Mouse (Mus musculus) stomach, postnatal 0 days (tissue): ENCODE data around the gene Celf3. TPM values are rescaled to one million over a fixed set of nuclear protein-coding genes. Genes with fewer than 3 reads are reported as not detected.

ENCODE experiments used
- ATAC-seq: fragments of 200-750 bp; cut with Nextera tagmentation; 2 replicates; pipeline ENCODE4 v1.8.0; 2017; ENCODE audit not compliant: low FRiP score, low TSS enrichment
- DNase-seq: peaks from one replicate; pipeline ENCODE4 v3.0.0-alpha.2; 2016; ENCODE audit warnings: low spot score
- H3K27ac ChIP-seq: fragments of 300-500 bp; sonication (generic); replicated peaks from 2 replicates; pipeline ENCODE4 v1.5.1; 2014; ENCODE audit warnings: mild to moderate bottlenecking, control low read depth
- H3K27me3 ChIP-seq: fragments of 300-500 bp; sonication (generic); 2 replicates; pipeline ENCODE4 v1.6.1; 2014; ENCODE audit warnings: low read length; ENCODE audit not compliant: control insufficient read depth, insufficient read depth
- H3K36me3 ChIP-seq: fragments of 300-500 bp; sonication (generic); 2 replicates; pipeline ENCODE4 v1.6.1; 2014; ENCODE audit warnings: low read length, mixed read lengths; ENCODE audit not compliant: control insufficient read depth, insufficient read depth
- H3K4me1 ChIP-seq: fragments of 300-500 bp; sonication (generic); replicated peaks from 2 replicates; pipeline ENCODE4 v1.6.1; 2014; ENCODE audit warnings: antibody characterized with exemption; ENCODE audit not compliant: control insufficient read depth, insufficient read depth
- H3K4me2 ChIP-seq: fragments of 300-500 bp; sonication (generic); replicated peaks from 2 replicates; pipeline ENCODE4 v1.6.1; 2014; ENCODE audit warnings: low read depth, mild to moderate bottlenecking, control low read depth, moderate library complexity
- H3K4me3 ChIP-seq: fragments of 300-500 bp; sonication (generic); 2 replicates; pipeline ENCODE4 v1.5.1; 2014; ENCODE audit warnings: low read depth, low read length, control low read depth
- H3K9ac ChIP-seq: fragments of 300-500 bp; sonication (generic); 2 replicates; pipeline ENCODE4 v1.6.1; 2014; ENCODE audit warnings: mild to moderate bottlenecking, low read length, control low read depth, mixed read lengths
- H3K9me3 ChIP-seq: fragments of 300-500 bp; sonication (generic); 2 replicates; pipeline ENCODE4 v1.6.1; 2016; ENCODE audit warnings: low read length; ENCODE audit not compliant: control insufficient read depth
- CTCF ChIP-seq: IDR thresholded peaks from 2 replicates; pipeline ENCODE4 v1.5.1; 2016; ENCODE audit warnings: antibody characterized with exemption, low read depth, mild to moderate bottlenecking, moderate library complexity
- EP300 ChIP-seq: optimal IDR thresholded peaks from 2 replicates; pipeline ENCODE3; 2016; ENCODE audit warnings: antibody characterized with exemption
- WGBS: fragments of 180-500 bp; shearing (Covaris S2); extraction: QIAGEN DNeasy Blood & Tissue Kit; methylation state at CpG from one replicate; pipeline ENCODE4 v1.1.7; 2014; 5-methylcytosine and 5-hydroxymethylcytosine counted together
- polyA plus RNA-seq: library from polyadenylated mRNA; unstranded; fragments of >200 nt; fragmentation: Nextera tagmentation; extraction: Ambion mirVana; gene quantifications from 2 replicates; pipeline ENCODE4 v1.2.1, GENCODE M21; 2015

Gene Celf3
- polyA plus RNA-seq, 1 experiment from 2014 or later = 11.6 TPM

DNA sequence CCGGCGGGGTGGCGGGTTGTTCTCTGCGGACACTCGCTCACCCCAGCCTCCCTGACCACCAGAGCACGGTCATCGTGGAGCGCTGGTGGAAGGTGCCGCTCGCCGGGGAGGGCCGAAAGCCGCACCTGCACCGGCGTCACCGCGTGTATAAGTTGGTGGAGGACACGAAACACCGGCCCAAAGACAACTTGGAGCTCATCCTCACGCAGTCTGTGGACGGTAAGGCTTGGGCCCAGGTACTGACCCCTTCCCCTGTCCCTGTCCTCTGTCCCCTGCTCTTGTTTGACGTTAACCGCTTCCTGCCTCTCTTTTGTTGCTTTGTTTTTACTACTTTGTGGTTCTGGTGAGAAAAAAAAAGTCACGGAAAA lies 34.5 kb upstream of the Celf3 start, which contains the start of gene Oaz3:
Gene Oaz3, minus strand, starts transcription at position 319 of the 368 bp plus-strand sequence.
- Histone ChIP-seq H3K4me3 (peak within 1 kb of the TSS; percentile 97), H3K9me3 (no peaks in the 10 kb centered on the region), H3K4me1 (no peaks in the 10 kb centered on the region), H3K4me2 (peak within 1 kb of the TSS; percentile 92), H3K27ac (peak within 1 kb of the TSS; percentile 80), H3K9ac (peak within 1 kb of the TSS; percentile 98), H3K36me3 (peaks cover 22% of the 10 kb centered on the region), H3K27me3 (no peaks in the 10 kb centered on the region)
- no peak for DNase-seq
- WGBS = 0% methylated on average over 24 of the region's 24 CpGs
- peak; percentile 72; the same call in 1 of the 2 replicates for ATAC-seq
- no peak for TF ChIP-seq EP300
- TF ChIP-seq CTCF = no peak

DNA sequence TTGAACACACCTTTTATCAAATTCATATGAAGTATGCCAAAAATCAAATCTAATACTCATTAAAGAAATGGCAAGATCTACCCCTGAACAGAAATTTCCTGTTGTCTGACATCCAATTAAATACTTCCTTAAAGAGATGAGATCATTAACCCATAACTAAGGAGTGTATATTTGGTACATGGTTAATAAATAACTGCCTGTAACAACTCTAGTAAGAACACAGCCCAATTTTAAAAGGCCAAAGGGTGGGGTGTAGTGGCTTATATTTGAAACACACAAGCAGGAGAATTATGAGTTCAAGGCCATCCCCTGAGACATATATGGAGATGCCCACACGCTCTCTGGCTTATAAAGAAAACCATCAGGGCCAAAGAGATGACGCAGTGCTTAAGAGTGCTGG lies 28.7 kb upstream of the Celf3 start:
- Histone ChIP-seq H3K36me3 (peaks cover 22% of the 10 kb centered on the region), H3K4me2 (no peak overlapping the region), H3K4me1 (no peaks in the 10 kb centered on the region), H3K9ac (no peak overlapping the region), H3K27ac (no peak overlapping the region), H3K9me3 (no peaks in the 10 kb centered on the region), H3K27me3 (no peaks in the 10 kb centered on the region), H3K4me3 (no peak overlapping the region)
- TF ChIP-seq CTCF (no peak), EP300 (no peak)
- DNase-seq (no peak), ATAC-seq (no peak)
- WGBS = 91% methylated on average over 2 of the region's 2 CpGs

DNA sequence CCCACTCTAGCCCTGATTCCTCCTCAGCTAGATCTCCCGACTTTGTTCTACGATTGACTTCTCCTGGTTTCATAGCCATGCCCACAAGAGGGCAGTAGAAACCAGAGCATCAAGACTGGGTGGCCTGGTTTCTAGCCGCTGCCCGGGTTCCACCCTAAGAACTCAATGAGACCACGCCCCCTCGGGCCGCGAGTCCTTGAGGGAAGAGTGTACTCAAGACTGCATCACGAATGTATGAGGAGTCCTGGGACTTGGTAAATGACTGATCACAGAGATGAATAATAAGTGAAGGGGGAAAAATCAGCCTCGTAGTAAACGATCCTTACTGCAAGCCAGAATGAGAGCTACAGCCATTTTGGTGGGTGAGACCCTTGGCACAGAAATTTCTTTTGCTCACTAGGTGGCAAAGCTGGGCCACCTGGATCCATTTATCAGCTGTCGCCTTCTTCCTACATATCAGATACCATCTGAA lies 21.5 kb upstream of the Celf3 start:
- 2% methylated on average over 12 of the region's 12 CpGs for WGBS
- Histone ChIP-seq H3K4me2 (peak overlapping the region; percentile 42), H3K27ac (no peak overlapping the region), H3K9ac (no peak overlapping the region), H3K4me1 (no peaks in the 10 kb centered on the region), H3K9me3 (no peaks in the 10 kb centered on the region), H3K36me3 (no peaks in the 10 kb centered on the region), H3K4me3 (peak overlapping the region; percentile 15; the same call in 1 of the 2 replicates), H3K27me3 (no peaks in the 10 kb centered on the region)
- DNase-seq = peak; percentile 92
- ATAC-seq = peak; percentile 92
- TF ChIP-seq CTCF = peak; percentile 94
- no peak for TF ChIP-seq EP300

DNA sequence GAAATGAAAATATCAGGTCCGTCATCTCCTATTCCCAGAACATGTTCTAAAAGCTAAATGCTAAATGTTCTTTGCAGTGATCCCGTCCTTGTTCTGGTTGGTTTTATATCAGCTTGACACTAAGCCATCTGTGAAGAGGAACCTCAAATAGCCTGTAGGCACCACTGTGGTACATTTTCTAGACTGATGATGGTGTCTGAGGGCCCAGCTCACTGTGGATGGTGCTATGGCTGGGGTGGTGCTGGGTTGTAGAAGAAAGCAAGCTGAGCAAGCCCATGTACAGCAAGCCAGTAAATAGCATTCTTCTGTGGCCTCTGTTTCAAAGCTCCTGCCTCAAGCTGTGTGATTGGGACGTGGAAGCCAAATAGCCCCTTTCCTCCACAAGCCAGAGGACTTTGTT lies 21.0 kb upstream of the Celf3 start:
- Histone ChIP-seq H3K27me3 (no peaks in the 10 kb centered on the region), H3K9ac (no peak overlapping the region), H3K4me2 (no peak overlapping the region; the same call in 1 of the 2 replicates), H3K4me3 (no peak overlapping the region), H3K36me3 (no peaks in the 10 kb centered on the region), H3K9me3 (no peaks in the 10 kb centered on the region), H3K27ac (no peak overlapping the region), H3K4me1 (no peaks in the 10 kb centered on the region)
- no peak for DNase-seq
- no peak for ATAC-seq
- 78% methylated on average over 3 of the region's 3 CpGs for WGBS
- TF ChIP-seq EP300 = no peak
- TF ChIP-seq CTCF = no peak

DNA sequence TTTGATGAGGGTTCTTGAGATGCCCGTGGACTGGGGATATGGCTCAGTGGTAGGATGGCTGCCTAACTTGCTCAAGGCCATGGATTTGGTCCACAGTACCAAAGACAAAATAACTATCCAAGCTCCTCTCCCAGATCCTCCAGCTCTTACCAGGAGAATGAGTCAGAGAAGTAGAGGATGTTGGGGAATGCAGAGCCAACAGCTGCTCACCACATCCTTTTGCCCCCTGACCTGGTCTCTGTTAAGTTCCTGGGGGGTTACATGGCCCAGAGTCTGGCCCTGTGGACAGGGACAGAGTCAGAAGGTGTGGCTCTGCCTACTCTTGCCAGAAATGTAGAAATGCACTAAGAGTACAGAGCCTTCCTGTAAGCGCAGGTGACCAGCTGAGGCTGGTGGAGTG lies 18.3 kb upstream of the Celf3 start:
- no peak for TF ChIP-seq EP300
- TF ChIP-seq CTCF = no peak
- H3K36me3 ChIP-seq = no peaks in the 10 kb centered on the region
- H3K4me3 ChIP-seq = no peak overlapping the region
- no peak overlapping the region for H3K9ac ChIP-seq
- DNase-seq (no peak), ATAC-seq (no peak)
- H3K9me3 ChIP-seq = no peaks in the 10 kb centered on the region
- no peak overlapping the region for H3K27ac ChIP-seq
- no peaks in the 10 kb centered on the region for H3K4me1 ChIP-seq
- WGBS = 83% methylated on average over 2 of the region's 2 CpGs
- H3K27me3 ChIP-seq = no peaks in the 10 kb centered on the region
- H3K4me2 ChIP-seq = no peak overlapping the region

DNA sequence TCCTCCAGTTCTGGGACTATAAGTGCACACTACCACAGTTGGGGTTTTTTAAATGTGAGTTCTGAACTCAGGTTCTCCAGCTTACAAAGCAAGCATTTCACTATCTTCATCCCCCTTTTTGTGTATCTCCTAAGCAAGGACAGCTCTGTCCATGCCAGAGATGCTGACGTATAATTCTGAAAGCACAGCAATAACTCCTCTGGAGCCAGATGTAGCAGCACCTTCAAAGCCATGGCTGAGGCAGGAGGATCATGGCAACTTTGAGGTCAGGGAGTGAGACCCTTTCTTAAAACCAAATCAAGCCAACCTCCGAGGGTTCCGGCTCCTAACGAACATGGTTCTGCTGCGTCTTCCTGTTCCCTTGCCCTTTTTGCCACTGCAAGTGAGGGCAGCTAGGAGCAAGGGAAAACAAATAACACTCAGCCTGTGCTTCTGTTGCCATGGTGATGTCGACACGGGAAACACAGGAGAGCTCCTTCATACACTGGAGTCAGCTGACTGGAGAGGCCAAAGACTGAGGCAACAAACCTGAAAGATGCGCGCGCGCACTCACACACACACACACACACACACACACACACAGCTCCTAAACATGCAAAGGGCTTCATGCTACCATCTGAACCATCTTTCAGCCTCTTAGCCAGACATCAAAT lies 14.0 kb upstream of the Celf3 start:
- Histone ChIP-seq H3K9ac (no peak overlapping the region; the same call in 1 of the 2 replicates), H3K27me3 (no peaks in the 10 kb centered on the region), H3K27ac (no peak overlapping the region), H3K4me1 (no peaks in the 10 kb centered on the region), H3K4me2 (no peak overlapping the region), H3K9me3 (no peaks in the 10 kb centered on the region), H3K36me3 (no peaks in the 10 kb centered on the region), H3K4me3 (no peak overlapping the region)
- peak; percentile 52 for DNase-seq
- TF ChIP-seq CTCF = no peak
- no peak for TF ChIP-seq EP300
- peak; percentile 88 for ATAC-seq
- WGBS = 55% methylated on average over 11 of the region's 11 CpGs
